Mouse (Mus musculus): Measurements from ENCODE around the gene Pln. TPM values are rescaled to one million over a fixed set of nuclear protein-coding genes. Genes with fewer than 3 reads are reported as not detected.

The Pln gene
- 1 to 10 TPM; 4.5 to 7.9 TPM for total RNA-seq (2021)
- long read RNA-seq, experiment 1, partial matches to known transcripts: 0 of 19 reads
- long read RNA-seq, experiment 1, other reads (novel, unspliced or antisense): 17 of 19 reads
- long read RNA-seq, experiment 2, partial matches to known transcripts: 0 of 37 reads
- long read RNA-seq, experiment 2, other reads (novel, unspliced or antisense): 37 of 37 reads

DNA sequence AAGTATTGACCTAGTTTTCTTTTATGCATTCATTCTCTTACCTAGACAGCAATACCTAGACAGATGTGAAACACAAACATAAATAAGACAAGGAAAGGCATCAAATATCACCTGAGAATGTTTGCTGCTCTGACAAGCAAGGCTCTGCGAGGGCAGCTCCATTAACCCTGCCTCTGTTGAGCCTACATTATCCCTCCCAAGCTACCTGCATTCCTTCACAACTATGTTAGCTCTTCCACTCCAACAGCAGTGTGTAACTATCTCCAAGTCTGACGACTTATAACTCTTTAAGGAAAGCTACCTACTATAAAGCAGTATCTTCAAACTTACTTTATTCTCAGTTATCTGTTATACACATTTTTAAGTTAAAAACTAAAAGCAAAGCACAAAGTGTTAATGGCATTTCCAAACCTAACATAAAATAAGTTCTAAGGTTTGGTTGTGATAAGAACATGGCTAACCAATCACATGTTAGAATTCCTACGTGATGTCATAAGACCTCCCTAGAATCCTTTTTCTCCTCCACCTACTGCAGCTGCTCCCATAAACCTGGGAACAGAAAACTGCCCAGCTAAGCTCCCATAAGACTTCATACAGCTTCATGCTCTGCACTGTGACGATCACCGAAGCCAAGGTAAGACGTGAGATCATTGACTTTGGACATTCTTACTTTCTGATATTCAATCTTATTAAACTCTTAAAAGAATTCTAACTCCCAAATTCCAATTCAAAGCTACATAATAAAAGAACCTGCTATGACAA is at the start of gene Pln:
Gene Pln (plus strand): TSS at position 506 of the 762 bp plus-strand sequence.
- DNase-seq: no peak
- intact Hi-C loops (cut with DNase I): no loop called here

DNA sequence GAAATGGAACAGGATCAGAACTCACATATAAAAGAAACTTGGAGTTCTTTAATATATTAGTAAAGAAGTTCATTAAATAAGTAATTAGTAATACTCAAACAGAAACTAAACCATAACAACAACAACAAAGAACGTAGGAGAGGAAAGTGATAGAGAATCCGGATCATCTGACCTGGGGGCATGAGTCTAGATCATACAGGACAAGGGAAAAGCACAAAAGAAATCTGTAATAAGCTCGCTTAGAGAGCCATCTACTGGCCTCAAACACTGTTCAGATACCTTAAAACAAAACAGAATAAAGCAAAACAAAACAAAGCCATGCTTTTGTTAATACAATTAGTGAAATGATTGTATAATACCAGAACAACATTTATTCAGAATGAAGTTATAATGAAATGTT is 31.6 kb upstream of the Pln start:
- DNase-seq: no peak
- intact Hi-C loops (cut with DNase I): no loop called here

DNA sequence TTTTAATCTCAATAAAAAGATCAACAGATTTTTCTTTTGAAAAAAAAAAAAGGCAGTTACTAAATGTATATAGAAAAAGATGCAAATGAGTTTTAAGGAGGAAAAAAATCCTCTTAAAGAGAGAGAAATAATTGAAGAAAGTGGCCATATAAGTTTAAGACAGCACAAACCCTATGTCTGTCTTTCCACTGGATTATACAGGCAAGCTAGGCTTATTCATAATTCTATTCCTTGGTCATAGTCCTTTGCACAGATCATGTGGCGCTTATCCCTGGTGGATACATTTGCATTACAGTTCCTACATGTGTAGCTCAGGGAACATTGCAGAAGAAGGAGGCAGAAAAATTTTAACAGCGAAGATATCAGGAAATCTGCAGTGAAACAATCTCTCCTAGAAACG is 30.8 kb upstream of the Pln start:
- no peak for DNase-seq
- intact Hi-C loops (cut with DNase I): no loop called here

DNA sequence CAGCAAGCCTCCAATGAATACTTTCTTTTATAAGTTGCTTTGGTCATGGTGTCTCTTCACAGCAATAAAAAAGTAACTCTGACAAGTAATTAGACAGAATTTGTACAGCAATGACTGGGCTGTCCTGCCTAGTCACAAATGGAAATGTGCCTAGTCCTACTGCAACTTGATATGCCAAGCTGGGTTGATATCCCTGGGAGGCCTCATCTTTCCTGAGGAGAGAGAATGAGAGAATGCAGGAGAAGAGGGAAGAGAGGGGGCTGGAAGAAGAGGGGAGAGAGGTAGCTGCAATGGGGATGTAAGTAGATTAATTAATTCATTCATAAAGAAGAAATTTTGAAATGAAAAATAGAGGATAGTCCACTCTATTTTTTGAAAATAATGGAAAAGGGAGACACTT is 14.1 kb upstream of the Pln start:
- intact Hi-C loops (cut with DNase I): no loop called here
- DNase-seq: no peak

DNA sequence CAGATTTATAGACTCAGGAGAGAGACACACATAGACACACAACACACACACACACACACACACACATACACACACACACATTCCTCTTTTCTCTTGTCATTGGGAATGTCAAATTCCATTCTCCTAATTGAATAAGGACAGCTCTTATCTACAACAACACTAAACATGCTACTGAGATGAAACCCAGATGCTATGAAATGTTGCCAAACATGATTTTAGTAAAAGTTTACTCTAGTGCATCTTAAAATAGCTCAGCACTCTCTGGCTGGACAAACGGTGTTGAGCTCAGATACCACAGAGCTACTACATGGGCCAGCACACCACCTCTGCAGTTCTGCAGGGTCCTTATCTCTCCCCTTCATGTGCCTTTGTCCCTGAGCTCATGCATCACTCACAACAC is 12.8 kb upstream of the Pln start:
- intact Hi-C loops (cut with DNase I): no loop called here
- DNase-seq: no peak

DNA sequence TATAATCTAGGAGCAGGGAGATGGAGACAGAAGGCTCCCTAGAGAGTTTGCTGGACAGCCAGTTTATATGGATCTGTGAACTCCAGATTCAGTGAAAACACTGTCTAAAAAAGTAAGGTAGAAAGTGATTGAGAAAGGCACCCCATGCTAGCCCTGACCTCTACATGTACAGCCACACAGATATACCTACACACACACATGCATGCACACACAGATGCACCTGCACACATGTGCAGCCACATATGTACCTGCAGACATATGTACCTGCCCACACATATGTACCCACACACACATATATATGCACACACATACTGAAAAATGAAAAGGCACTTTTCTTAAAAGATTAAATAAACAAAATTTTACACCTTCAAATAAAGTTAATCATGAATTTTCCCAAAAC is 11.1 kb upstream of the Pln start:
- DNase-seq: no peak
- intact Hi-C loops (cut with DNase I): no loop called here

DNA sequence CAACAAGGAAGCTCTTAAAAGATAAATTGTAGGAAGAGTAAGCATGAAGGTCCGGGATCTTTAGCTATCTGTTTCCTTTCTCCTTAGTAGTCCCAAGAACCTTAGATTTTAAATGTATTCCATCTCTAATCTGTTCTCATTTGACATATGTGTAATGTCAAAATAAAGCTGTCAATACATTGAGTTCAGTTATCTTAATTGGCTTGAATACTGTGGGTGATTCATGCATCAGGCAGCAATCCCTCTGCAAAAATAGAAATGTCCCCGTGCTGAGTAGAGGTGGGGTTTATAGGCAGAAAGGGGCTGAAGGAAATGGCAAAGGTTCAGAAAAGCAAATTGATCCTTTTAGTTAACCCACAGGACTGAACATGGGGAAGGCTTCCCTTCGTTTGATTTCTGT is 8.2 kb upstream of the Pln start:
- DNase-seq: no peak
- intact Hi-C loops (cut with DNase I): no loop called here

DNA sequence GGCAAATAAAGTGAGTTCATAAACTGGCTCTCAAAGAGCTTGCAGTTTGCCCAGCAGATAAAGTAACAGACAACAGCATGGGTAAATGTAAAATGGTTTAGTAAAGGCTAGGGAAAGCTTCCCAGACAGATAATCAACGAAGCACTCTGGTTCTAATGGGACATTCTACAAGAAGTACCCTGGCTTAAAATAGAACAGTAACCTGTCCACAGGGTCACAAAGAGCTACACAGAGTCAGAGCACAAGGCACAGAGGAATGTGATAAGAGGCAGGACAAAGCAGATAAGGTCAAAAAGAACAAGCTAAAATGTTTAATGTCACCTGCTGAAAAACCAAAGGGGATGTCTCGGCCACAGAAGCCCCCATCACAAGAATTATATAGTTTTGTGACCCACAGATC is 4.7 kb upstream of the Pln start:
- DNase-seq: no peak
- intact Hi-C loops (cut with DNase I): no loop called here

DNA sequence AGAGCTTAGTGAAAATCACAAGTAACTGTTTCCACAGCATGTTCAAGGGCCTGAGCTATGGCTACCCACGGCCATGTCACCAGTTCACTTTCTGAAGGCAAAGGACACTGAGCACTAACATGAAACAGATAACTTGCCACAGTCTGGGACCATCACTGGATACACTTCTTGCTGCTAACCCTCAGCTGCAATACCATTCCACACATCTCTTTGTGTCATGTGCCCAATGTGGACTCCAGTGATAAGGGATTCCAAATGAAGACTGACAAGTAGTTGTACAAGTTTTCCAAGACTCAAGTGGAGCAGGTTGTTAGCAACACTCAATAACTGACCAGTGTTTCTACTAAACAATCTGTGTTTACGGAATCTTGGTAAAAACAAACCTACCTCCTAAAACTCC is 2.2 kb upstream of the Pln start:
- DNase-seq: no peak
- intact Hi-C loops (cut with DNase I): no loop called here

DNA sequence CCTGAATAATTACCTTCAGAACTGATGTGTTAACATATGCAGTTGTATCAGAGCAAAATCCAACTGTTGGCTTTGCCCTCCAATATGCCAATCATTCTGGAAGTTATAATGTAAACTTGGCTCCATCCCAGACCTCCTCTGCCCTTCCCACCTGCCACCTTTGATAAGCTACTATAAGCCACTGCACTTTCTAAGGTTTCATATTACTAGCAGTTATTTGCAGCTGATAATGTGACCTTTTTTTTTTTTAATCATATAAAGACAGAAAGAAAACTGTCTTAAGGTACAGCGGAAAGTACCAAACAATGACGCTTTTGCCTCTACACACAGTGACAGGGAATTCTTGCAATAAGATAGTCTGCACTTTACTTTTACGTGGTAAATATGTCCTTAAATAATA is 1.5 kb upstream of the Pln start:
- DNase-seq: no peak
- intact Hi-C loops (cut with DNase I): no loop called here

DNA sequence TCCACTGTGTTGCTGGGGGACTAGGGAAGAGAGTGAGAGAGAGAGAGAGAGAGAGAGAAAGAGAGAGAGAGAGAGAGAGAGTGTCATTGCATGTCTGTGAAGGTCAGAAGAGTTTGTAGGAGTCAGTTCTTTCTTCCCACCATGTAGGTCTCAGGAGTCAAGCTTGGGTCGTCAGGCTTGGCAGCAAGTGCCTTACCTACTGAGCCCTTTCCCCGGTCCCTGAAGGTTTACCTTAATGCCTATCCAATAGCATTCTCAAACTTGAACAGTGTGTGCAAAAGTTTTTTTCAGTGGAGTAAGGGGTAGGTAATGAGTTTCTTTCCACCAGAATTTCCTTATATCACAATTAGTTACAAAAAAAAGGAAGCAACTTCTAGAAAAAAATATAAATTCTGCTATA is 1.6 kb downstream of the Pln start:
- intact Hi-C loops (cut with DNase I): no loop called here
- DNase-seq: no peak

DNA sequence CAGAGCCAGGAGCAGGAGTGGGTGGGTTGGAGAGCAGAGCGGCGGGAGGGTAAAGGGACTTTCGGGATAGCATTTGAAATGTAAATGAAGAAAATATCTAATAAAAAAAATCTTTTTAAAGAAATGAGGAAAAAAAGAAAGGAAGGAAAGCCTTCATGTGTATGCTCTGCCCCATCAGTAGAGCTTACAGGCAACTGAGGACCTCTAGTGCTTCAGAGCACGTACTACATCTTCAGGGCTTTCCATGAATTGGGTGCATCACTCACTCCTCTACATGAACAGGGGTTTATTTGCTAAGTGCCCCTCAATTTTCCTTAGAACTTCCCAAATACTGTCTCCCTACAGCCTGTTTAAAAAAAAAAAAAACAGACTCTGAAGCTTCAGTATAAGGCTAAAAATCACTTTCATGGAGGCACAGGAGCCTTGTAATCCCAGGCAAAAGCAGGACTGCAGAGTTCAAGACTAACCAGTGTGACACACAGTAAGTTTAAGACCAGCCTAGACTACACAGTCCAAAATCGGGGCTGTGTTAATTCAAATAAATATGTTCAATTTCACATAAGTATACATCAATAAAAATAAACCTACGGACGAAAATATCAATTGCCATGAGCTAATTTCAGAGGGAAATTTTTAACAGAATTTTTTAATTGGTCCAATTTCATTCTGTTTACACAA is 4.0 kb downstream of the Pln start:
- intact Hi-C loops (cut with DNase I): loop anchor here (5.0 kb wide), 1 partner anchor 229 kb away; no protein-coding TSS in a partner anchor
- DNase-seq: no peak

DNA sequence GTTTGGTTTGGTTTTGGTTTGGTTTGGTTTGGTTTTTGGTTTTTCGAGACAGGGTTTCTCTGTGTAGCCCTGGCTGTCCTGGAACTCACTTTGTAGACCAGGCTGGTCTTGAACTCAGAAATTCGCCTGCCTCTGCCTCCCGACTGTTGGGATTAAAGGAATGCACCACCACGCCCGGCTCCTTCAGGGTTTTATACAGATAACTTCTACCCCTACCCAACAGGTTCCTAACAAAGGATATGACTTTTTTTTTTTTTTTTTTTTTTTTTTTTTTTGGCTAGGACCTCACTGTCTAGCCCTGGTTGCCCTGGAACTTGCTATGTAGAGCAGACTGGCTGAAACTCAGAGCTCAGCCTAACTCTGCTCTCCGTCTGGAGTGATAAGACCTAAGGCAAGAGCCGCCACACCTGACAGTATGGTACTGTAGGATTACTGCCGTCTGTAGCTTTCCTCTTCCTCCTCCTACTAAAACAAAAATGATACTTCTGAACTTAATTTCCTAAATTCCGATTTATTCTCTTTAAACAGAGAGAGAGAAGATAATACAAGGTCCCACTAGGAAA is 4.8 kb downstream of the Pln start:
- intact Hi-C loops (cut with DNase I): loop anchor here (5.0 kb wide), 1 partner anchor 230 kb away; no protein-coding TSS in a partner anchor
- DNase-seq: no peak

DNA sequence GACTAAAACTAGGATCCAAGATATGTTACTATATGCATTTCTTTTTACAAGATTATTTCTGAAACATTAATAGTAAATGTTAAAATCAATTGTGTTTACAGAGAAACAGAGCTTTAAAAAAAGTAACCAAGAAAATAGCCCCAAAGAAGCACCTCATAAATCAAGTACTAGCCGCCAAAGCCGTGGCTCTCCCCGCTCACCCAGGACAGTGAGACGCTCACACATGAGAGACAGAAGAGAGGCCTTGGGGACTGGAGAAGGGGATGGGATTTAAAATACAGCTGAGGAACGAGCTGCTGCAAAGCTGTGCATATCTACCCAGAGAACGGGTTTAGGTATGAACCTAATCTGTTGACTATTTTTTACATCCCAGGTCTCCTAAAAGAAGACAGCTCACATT is 5.9 kb downstream of the Pln start:
- intact Hi-C loops (cut with DNase I): loop anchor here (5.0 kb wide), 1 partner anchor 231 kb away; no protein-coding TSS in a partner anchor
- no peak for DNase-seq

DNA sequence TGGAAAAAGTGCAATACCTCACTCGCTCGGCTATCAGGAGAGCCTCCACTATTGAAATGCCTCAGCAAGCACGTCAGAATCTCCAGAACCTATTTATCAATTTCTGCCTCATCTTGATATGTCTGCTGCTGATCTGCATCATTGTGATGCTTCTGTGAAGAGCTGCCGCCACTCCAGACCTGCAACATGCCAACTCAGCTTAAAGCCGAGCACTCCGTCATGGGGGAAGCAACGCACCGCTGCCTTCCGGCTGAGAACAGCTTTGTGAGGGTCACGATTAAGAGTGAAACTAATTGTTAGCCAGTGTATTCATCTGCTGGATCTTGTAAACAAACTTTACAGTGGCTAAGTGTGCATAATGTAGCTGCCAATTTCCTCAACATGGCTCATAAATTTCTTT is 6.4 kb downstream of the Pln start:
- DNase-seq: no peak
- intact Hi-C loops (cut with DNase I): loop anchor here (5.0 kb wide), 1 partner anchor 232 kb away; no protein-coding TSS in a partner anchor

DNA sequence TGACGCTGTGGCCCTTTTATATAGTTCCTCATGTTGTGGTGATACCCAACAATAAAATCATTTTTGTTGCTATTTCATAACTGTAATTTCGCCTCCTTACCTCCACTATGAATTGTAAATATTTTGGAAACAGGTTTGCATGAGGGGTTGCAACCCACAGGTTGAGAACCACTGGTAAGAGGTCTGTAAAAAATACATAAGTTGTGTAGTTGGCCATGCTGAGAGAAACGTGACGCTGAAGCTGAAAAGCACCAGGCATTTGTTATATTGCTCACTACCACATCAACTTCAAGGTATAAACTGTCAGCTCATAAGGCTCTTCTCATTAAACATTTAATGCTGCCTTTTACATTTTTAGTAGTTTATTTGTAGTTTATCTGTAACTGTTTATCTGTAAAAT is 8.0 kb downstream of the Pln start:
- DNase-seq: no peak
- intact Hi-C loops (cut with DNase I): loop anchor here (5.0 kb wide), 1 partner anchor 182 kb away; no protein-coding TSS in a partner anchor

DNA sequence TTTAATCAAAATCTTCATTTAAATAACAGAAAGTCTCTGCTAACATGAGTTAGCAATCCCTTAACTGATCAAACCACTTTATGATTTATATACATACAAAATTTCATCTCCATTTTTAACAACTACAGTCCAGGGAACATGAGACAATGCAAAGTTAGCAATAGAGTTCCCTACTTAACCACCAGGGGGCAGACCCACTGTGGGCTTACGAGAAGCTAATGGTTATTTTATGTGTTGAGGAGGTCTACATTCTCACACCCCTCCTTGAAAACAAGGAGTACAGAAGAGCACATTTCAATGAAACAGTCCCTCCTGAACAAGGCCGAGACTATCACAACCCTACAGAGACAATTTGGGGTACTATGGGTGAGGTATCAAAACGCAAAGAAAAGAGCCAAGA is 9.0 kb downstream of the Pln start:
- intact Hi-C loops (cut with DNase I): loop anchor here (5.0 kb wide), 1 partner anchor 181 kb away; no protein-coding TSS in a partner anchor
- no peak for DNase-seq

DNA sequence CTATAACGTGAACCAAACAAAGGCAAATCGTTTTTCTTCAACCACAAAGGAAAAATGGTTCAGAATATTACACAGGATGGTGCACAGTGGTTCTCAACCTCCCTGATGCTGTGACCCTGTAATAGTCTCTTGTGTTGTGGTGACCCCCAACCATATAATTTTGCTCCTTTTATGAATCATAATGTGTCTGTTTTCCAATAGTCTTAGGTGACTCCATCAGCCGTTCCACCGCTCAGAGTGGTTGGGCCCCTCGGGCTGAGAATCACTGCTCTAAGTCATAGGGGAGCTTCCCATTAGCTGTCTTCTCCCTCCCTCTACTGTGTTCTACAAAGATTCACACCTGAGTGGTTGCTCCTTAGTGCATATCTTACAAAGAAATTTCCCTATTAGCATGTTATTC is 9.4 kb downstream of the Pln start:
- intact Hi-C loops (cut with DNase I): loop anchor here (5.0 kb wide), 1 partner anchor 180 kb away; no protein-coding TSS in a partner anchor
- DNase-seq: no peak

DNA sequence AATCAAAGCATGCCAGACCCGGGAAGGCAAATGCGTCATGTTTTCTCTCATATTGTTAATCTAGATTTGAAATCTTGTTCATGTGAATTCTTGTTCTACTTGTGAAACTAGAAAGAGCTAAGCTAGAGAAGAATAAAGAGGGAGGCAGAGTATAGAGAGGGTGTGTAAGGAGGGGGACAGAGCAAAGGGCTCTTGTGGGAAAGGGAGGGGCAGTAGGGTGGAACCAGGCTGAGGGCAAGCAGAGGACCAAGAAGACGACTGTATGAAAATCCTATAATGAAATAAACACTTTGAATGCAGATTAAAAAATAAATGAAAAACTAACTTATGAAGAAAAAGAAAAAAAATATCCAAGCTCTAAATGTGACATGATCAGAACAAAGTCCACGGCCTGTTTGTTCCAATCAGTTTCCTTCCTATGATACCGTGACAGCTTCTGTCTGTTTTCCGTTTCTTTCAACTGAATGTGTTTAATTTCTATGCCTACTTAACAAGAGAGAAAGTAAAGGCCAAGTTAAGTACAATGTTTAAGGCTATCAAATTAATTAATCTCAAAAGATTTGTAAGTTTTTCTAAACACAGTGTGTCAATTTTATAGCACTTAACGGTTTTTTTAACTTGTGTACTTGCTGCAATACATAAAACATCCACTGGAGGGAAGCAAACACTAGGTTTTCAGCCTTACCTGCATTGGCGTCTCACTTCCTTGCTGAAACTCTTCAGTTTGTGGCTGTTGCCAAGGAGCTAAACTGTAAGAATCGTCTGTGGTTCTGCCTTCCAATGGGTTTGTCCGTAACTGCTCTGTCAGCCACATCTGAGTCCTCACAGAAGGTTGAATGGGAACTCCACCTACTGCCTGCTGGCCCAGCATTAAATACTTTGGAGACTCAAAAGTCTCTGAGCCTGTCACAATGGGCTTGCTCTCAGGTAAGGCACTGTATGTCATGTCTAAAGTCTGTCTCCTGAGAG is 10.6 kb downstream of the Pln start:
- DNase-seq: peak in 1 of 2 experiments; percentile 22
- intact Hi-C loops (cut with DNase I): loop anchor here (2.0 to 5.0 kb wide), 2 partner anchors 161 to 179 kb away; no protein-coding TSS in a partner anchor

DNA sequence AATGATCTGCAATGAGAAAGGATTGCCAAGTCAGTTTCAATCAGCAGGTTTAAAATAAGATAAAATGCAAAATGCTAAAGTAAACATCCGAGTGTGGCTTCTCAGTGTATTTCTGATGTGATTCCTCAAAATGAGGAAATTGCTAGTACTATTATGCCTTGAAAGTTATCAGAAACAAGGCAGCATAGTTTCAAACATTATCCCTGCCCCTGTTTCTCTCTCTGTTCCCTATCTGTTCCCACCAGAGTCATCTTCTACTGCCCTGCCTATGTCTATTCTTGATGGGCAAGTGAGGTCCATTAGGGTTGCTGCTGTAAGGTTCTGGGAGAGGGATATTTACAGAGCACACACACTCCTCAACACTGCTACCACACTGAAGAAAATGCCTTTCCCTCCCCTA is 11.8 kb downstream of the Pln start:
- DNase-seq: no peak
- intact Hi-C loops (cut with DNase I): loop anchor here (2.0 to 5.0 kb wide), 2 partner anchors 160 to 178 kb away; no protein-coding TSS in a partner anchor
